Mouse (Mus musculus) limb, embryonic 12.5 days (tissue): ENCODE results near the gene Slc27a3. TPM values are rescaled to one million over a fixed set of nuclear protein-coding genes. Genes with fewer than 3 reads are reported as not detected.

Experiments used
- ATAC-seq: fragments of 200-750 bp; cut with Nextera tagmentation; 2 replicates; pipeline ENCODE4 v1.8.0; 2017; ENCODE audit warnings: low read depth, moderate TSS enrichment; ENCODE audit not compliant: insufficient number of reproducible peaks, insufficient read depth, low FRiP score, low TSS enrichment
- H3K27ac ChIP-seq: fragments of 300-500 bp; sonication (generic); 2 replicates; pipeline ENCODE4 v1.5.1; 2016; ENCODE audit warnings: mild to moderate bottlenecking, moderate library complexity
- H3K27me3 ChIP-seq: fragments of 300-500 bp; sonication (generic); 2 replicates; pipeline ENCODE4 v1.6.1; 2016; ENCODE audit warnings: mild to moderate bottlenecking, moderate library complexity
- H3K36me3 ChIP-seq: fragments of 300-500 bp; sonication (generic); 2 replicates; pipeline ENCODE4 v1.6.1; 2016; ENCODE audit warnings: mild to moderate bottlenecking, moderate library complexity
- H3K4me1 ChIP-seq: fragments of 300-500 bp; sonication (generic); replicated peaks from 2 replicates; pipeline ENCODE4 v1.6.1; 2016
- H3K4me2 ChIP-seq: fragments of 300-500 bp; sonication (generic); 2 replicates; pipeline ENCODE4 v1.6.1; 2016; ENCODE audit warnings: mild to moderate bottlenecking, moderate library complexity
- H3K4me3 ChIP-seq: fragments of 300-500 bp; sonication (generic); replicated peaks from 2 replicates; pipeline ENCODE4 v1.5.1; 2016; ENCODE audit warnings: mild to moderate bottlenecking
- H3K9ac ChIP-seq: fragments of 300-500 bp; sonication (generic); replicated peaks from 2 replicates; pipeline ENCODE4 v1.6.1; 2016; ENCODE audit warnings: mild to moderate bottlenecking, moderate library complexity
- H3K9me3 ChIP-seq: fragments of 300-500 bp; sonication (generic); 2 replicates; pipeline ENCODE4 v1.6.1; 2016; ENCODE audit warnings: mild to moderate bottlenecking, moderate library complexity
- WGBS: fragments of 180-500 bp; shearing (Covaris S2); methylation state at CpG from one replicate; pipeline ENCODE4 v1.1.7; 2016; 5-methylcytosine and 5-hydroxymethylcytosine counted together
- polyA plus RNA-seq: library from polyadenylated mRNA; unstranded; fragments of >200 nt; fragmentation: Nextera tagmentation; extraction: Ambion mirVana; gene quantifications from 2 replicates; pipeline ENCODE4 v1.2.1, GENCODE M21; 2016

Slc27a3 gene
- polyA plus RNA-seq, 1 experiment from 2014 or later = 43.6 TPM

GRCm38 (mm10) chr3:90423549-90423948, 33.8 kb upstream of the Slc27a3 start:
- Histone ChIP-seq H3K9me3 (no peaks in the 10 kb centered on the region), H3K4me3 (no peak overlapping the region), H3K9ac (no peak overlapping the region), H3K27ac (no peak overlapping the region), H3K4me2 (no peak overlapping the region), H3K36me3 (peaks cover 66% of the 10 kb centered on the region), H3K27me3 (no peaks in the 10 kb centered on the region), H3K4me1 (peaks cover 11% of the 10 kb centered on the region)
- ATAC-seq = no peak

DNA sequence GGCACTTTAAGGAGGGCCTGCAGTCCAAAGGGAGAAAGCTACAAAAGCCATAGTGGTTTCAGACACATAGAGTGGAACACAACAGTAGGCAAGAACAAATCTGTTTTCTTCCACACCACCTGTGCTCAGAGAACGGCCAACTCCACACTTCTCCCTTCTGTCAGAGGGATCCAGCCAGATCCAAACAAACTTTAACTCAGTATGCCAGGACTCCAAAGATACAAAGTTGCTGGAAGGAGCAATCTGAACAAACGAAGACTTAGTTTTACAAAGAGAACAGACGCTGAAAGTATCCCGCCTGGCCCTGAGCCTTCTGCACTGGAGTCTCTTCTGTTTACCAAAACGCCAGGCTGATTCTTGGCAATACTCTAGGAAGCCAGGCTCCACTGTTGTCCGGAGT, 31.0 kb upstream of the Slc27a3 start:
- ATAC-seq = no peak
- WGBS = 93% methylated on average over 6 of the region's 6 CpGs
- Histone ChIP-seq H3K36me3 (peaks cover 90% of the 10 kb centered on the region), H3K27ac (no peak overlapping the region), H3K4me3 (no peak overlapping the region), H3K4me2 (no peak overlapping the region), H3K4me1 (no peaks in the 10 kb centered on the region), H3K9ac (no peak overlapping the region), H3K27me3 (no peaks in the 10 kb centered on the region), H3K9me3 (no peaks in the 10 kb centered on the region)

DNA sequence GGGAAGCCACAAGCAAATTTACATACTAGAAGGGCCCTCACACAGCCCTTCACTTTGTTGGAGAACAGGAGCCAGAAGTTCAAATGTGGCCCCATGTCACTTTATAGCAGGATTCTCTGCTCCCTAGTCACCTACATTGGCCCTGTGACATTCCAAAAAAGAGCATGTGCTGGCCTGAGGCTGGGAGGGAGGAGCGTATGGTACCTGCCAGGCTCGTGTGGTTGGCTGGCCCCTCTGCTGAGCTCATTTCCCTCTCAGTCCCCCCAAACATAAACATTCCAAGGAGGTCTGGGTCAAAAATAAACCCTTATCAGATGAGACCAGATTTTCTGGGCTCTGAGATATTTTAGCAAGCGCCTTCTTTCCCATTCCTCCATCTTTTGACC, 23.3 kb upstream of the Slc27a3 start:
- Histone ChIP-seq H3K9me3 (no peaks in the 10 kb centered on the region), H3K9ac (no peak overlapping the region), H3K27me3 (no peaks in the 10 kb centered on the region), H3K4me3 (no peak overlapping the region), H3K4me2 (no peak overlapping the region), H3K27ac (no peak overlapping the region), H3K36me3 (peaks cover 97% of the 10 kb centered on the region), H3K4me1 (no peaks in the 10 kb centered on the region)
- WGBS = 56% methylated on average over 3 of the region's 3 CpGs
- no peak for ATAC-seq

DNA sequence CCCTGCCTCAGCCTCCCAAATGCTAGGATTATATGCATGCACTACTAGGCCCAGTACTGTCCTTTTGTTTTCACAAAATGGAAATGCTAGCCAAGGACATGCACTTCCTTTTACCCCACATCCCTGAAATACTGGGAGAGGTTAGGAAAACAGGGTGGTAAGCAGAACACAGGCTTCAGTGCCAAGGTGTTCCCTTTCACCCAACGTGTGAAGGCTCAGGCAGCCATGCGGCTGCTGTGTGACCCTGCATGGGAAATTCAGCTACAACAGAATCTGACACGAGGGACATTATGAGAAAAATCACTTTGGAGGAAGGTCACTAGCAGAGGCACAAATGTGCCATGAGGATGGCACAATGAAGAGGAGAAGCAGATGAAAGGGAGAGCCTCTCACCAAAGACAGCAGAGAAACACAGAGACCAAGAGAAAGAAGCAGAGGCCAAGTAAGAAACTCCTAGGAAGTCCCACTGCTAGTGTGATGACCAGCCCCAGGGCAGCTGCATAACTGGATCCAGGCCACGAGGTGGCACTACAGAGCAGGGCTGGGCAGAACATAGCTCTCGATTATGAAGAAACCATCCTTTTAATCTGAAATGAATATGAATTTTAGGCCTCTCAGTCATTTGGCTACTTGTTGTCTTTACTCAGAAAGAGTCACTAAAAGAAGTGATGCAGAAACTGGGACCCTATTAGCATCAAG, 22.7 kb upstream of the Slc27a3 start:
- ATAC-seq = no peak
- H3K4me3 ChIP-seq = no peak overlapping the region
- peaks cover 97% of the 10 kb centered on the region for H3K36me3 ChIP-seq
- 49% methylated on average over 5 of the region's 5 CpGs for WGBS
- no peaks in the 10 kb centered on the region for H3K9me3 ChIP-seq
- H3K9ac ChIP-seq = no peak overlapping the region
- no peak overlapping the region for H3K27ac ChIP-seq
- no peaks in the 10 kb centered on the region for H3K4me1 ChIP-seq
- no peak overlapping the region for H3K4me2 ChIP-seq
- H3K27me3 ChIP-seq = no peaks in the 10 kb centered on the region

GRCm38 (mm10) chr3:90408721-90409120, 19.0 kb upstream of the Slc27a3 start:
- Histone ChIP-seq H3K4me2 (no peak overlapping the region), H3K27me3 (no peaks in the 10 kb centered on the region), H3K9ac (no peak overlapping the region), H3K36me3 (peaks cover 98% of the 10 kb centered on the region), H3K4me3 (no peak overlapping the region), H3K4me1 (no peaks in the 10 kb centered on the region), H3K9me3 (no peaks in the 10 kb centered on the region), H3K27ac (no peak overlapping the region)
- ATAC-seq = no peak
- 93% methylated on average over 3 of the region's 3 CpGs for WGBS

- no peak overlapping the region for H3K27ac ChIP-seq
- no peak overlapping the region for H3K4me3 ChIP-seq
- 96% methylated on average over 5 of the region's 5 CpGs for WGBS
- no peak overlapping the region for H3K4me2 ChIP-seq
- H3K4me1 ChIP-seq = no peaks in the 10 kb centered on the region
- no peaks in the 10 kb centered on the region for H3K27me3 ChIP-seq
- H3K36me3 ChIP-seq = peaks cover 100% of the 10 kb centered on the region
- H3K9ac ChIP-seq = no peak overlapping the region
- no peaks in the 10 kb centered on the region for H3K9me3 ChIP-seq
- ATAC-seq = no peak
These were observed 16.7 kb upstream of the Slc27a3 start for GRCm38 (mm10) chr3:90406414-90406813.

DNA sequence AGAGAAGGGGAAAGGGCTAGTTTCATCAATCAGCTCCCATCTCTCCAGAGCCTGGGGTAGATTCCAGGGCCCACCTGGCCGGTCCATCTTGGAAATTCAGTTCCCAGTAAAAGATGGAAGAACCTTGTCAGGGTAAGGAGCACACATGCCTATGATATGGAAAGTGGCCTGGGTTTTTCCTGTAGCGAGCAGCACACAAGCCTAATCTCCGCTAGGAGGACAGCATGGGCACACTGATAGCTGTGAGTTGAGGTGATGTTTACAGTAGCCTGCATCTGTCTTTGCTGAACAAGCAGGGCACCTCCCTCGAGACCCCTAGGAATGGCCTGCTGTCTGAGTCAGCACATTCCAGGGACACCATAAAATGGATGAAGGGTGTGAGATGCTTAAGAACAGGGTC, 14.9 kb upstream of the Slc27a3 start:
- Histone ChIP-seq H3K36me3 (peaks cover 100% of the 10 kb centered on the region), H3K4me2 (no peak overlapping the region), H3K9ac (no peak overlapping the region), H3K27me3 (no peaks in the 10 kb centered on the region), H3K4me3 (no peak overlapping the region), H3K27ac (no peak overlapping the region), H3K4me1 (no peaks in the 10 kb centered on the region), H3K9me3 (no peaks in the 10 kb centered on the region)
- ATAC-seq = no peak
- 76% methylated on average over 4 of the region's 4 CpGs for WGBS

- Histone ChIP-seq H3K36me3 (peaks cover 100% of the 10 kb centered on the region), H3K4me3 (no peak overlapping the region), H3K9ac (no peak overlapping the region), H3K27me3 (no peaks in the 10 kb centered on the region), H3K9me3 (no peaks in the 10 kb centered on the region), H3K27ac (no peak overlapping the region), H3K4me1 (no peaks in the 10 kb centered on the region), H3K4me2 (no peak overlapping the region)
- ATAC-seq = no peak
- 89% methylated on average over 3 of the region's 3 CpGs for WGBS
These were observed 14.4 kb upstream of the Slc27a3 start for GRCm38 (mm10) chr3:90404121-90404520.

GRCm38 (mm10) chr3:90400993-90401392, 11.3 kb upstream of the Slc27a3 start:
- 70% methylated on average over 4 of the region's 4 CpGs for WGBS
- Histone ChIP-seq H3K9ac (no peak overlapping the region), H3K36me3 (peaks cover 99% of the 10 kb centered on the region), H3K4me2 (no peak overlapping the region), H3K4me1 (no peaks in the 10 kb centered on the region), H3K27ac (no peak overlapping the region), H3K9me3 (no peaks in the 10 kb centered on the region), H3K4me3 (no peak overlapping the region), H3K27me3 (no peaks in the 10 kb centered on the region)
- ATAC-seq = no peak

DNA sequence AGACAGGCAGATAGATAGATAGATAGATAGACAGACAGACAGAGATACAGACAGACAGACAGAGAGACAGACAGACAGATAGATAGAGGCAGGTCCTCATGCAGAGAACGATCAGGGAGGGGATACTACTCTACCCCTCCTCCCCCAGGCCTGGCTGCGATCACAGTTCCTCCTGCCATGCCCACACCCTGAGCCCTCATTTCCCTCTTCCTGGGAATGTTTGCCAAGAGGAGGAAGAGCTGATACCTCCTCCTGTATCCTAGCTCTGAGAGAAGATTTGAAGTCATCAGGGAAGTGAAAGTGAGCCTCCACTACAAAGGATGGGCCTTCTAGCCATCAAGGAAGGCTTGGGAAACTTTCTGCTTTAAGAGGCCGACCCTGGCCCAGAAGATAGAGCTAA, 5.9 kb upstream of the Slc27a3 start:
- H3K27ac ChIP-seq = no peak overlapping the region
- no peak overlapping the region for H3K4me2 ChIP-seq
- H3K36me3 ChIP-seq = peaks cover 96% of the 10 kb centered on the region
- no peak overlapping the region for H3K4me3 ChIP-seq
- H3K4me1 ChIP-seq = peaks cover 6% of the 10 kb centered on the region
- WGBS = 85% methylated on average over 3 of the region's 3 CpGs
- no peak for ATAC-seq
- H3K27me3 ChIP-seq = no peaks in the 10 kb centered on the region
- no peaks in the 10 kb centered on the region for H3K9me3 ChIP-seq
- no peak overlapping the region for H3K9ac ChIP-seq

GRCm38 (mm10) chr3:90392661-90393060, 2.9 kb upstream of the Slc27a3 start:
- 88% methylated on average over 3 of the region's 3 CpGs for WGBS
- no peaks in the 10 kb centered on the region for H3K27me3 ChIP-seq
- peaks cover 29% of the 10 kb centered on the region for H3K4me1 ChIP-seq
- peaks cover 68% of the 10 kb centered on the region for H3K36me3 ChIP-seq
- no peak overlapping the region for H3K9ac ChIP-seq
- H3K4me3 ChIP-seq = no peak overlapping the region
- H3K27ac ChIP-seq = no peak overlapping the region
- no peaks in the 10 kb centered on the region for H3K9me3 ChIP-seq
- no peak for ATAC-seq
- H3K4me2 ChIP-seq = no peak overlapping the region

DNA sequence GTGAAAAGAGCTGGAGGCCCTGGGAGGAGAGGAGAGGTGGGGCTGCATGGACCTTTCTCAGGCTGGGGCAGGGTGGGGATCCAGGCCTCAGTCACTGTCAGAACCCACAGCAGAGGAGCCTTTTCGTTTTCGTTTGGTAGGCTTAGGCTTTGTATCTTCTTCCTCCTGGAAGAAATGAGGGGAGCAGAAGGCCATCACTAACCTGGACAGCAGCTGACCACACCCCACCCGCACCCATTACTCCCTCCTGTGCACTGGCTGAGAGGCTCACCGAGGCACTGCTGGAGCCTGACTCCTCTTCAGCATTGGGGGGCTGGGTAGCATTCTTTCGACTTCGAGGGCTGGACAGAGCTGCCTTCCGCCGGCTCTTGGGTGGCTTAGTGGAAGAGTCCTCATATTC, 2.2 kb upstream of the Slc27a3 start:
- Histone ChIP-seq H3K36me3 (peaks cover 65% of the 10 kb centered on the region), H3K4me2 (no peak overlapping the region), H3K9me3 (no peaks in the 10 kb centered on the region), H3K27ac (0 out of 2 replicates have a peak overlapping the region, but pooled peaks have one; percentile 25), H3K9ac (no peak overlapping the region), H3K4me1 (peaks cover 36% of the 10 kb centered on the region), H3K27me3 (no peaks in the 10 kb centered on the region), H3K4me3 (no peak overlapping the region)
- 89% methylated on average over 8 of the region's 8 CpGs for WGBS
- ATAC-seq = no peak
